Mouse (Mus musculus): ENCODE measurements around the gene Nova1. TPM values are rescaled to one million over a fixed set of nuclear protein-coding genes. Genes with fewer than 3 reads are reported as not detected.

Gene Nova1
- polyA plus RNA-seq, 1 experiment from 2014 or later, result 29.1 TPM

DNA sequence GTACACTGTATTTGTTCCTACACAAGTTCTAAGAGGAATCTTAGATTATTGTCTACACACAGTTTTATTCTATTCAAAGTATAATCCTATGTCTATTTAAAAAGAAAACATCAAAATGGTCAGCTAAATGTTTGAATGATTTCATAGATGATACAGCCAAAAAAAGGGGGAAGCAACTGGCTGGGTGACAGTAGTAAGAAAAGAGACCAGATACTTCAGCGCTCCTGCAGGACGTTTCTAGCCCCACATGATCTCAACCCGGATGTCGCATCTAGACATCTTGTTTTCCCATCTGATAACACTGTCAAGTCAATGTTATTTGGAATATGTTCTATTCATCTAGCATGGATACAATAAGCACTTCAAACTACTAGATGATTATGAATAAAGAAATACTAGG lies 99.7 kb downstream of the Nova1 start:
- DNase-seq (ENCODE audit: low spot score) (no peak), ATAC-seq (no peak)
- H3K9me3 ChIP-seq (replicated peaks; ENCODE audit: control insufficient read depth, low read length), result no peaks in the 10 kb centered on the region
- no peaks in the 10 kb centered on the region for H3K36me3 ChIP-seq (ENCODE audit: control insufficient read depth, insufficient read depth, low read length)
- H3K27ac ChIP-seq (ENCODE audit: low read depth, low read length), result no peak overlapping the region
- H3K9ac ChIP-seq (ENCODE audit: low read length), result no peak overlapping the region
- no peak overlapping the region for H3K4me3 ChIP-seq (ENCODE audit: low read depth, low read length)
- 94% methylated on average over 4 of the region's 4 CpGs for WGBS
- no peak overlapping the region for H3K4me2 ChIP-seq (ENCODE audit: low read length)
- H3K4me1 ChIP-seq (ENCODE audit: control insufficient read depth, insufficient read depth, low read length), result peaks cover 3% of the 10 kb centered on the region; the same call in 1 of the 2 replicates
- H3K27me3 ChIP-seq (replicated peaks; ENCODE audit: control insufficient read depth, insufficient read depth, low read length), result no peaks in the 10 kb centered on the region

GRCm38 (mm10) chr12:46710094-46710493 lies 108.6 kb downstream of the Nova1 start:
- H3K27me3 ChIP-seq (replicated peaks; ENCODE audit: control insufficient read depth, insufficient read depth, low read length), result no peaks in the 10 kb centered on the region
- H3K4me2 ChIP-seq (ENCODE audit: low read length), result no peak overlapping the region
- no peaks in the 10 kb centered on the region for H3K4me1 ChIP-seq (ENCODE audit: control insufficient read depth, insufficient read depth, low read length)
- no peak overlapping the region for H3K9ac ChIP-seq (ENCODE audit: low read length)
- ATAC-seq (no peak), DNase-seq (ENCODE audit: low spot score) (no peak)
- H3K9me3 ChIP-seq (replicated peaks; ENCODE audit: control insufficient read depth, low read length), result no peaks in the 10 kb centered on the region
- H3K4me3 ChIP-seq (ENCODE audit: low read depth, low read length), result no peak overlapping the region
- H3K36me3 ChIP-seq (ENCODE audit: control insufficient read depth, insufficient read depth, low read length), result no peaks in the 10 kb centered on the region
- WGBS, result 88% methylated on average over 2 of the region's 2 CpGs
- no peak overlapping the region for H3K27ac ChIP-seq (ENCODE audit: low read depth, low read length)

DNA sequence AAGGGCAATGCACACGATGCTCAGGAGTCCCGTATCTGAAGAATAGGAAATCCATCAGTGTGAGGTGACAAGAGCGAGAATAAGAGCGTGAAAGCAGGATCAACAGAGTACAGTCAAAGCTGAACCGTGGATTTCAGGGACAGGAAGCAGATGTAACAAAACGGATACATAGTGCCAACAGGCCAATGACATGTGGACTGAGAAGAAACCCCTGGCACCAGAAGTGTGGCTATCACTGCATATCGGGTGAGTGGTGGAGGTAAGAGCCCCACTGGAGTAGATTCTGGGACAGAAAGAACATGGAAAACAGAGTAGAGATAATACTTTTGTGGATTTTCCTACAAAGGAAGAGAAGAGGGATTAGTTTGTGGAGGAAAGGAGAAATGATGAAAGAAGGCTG lies 109.3 kb downstream of the Nova1 start:
- no peaks in the 10 kb centered on the region for H3K4me1 ChIP-seq (ENCODE audit: control insufficient read depth, insufficient read depth, low read length)
- H3K9ac ChIP-seq (ENCODE audit: low read length), result no peak overlapping the region
- no peak overlapping the region for H3K4me2 ChIP-seq (ENCODE audit: low read length)
- H3K4me3 ChIP-seq (ENCODE audit: low read depth, low read length), result no peak overlapping the region
- ATAC-seq (no peak), DNase-seq (ENCODE audit: low spot score) (no peak)
- H3K9me3 ChIP-seq (replicated peaks; ENCODE audit: control insufficient read depth, low read length), result no peaks in the 10 kb centered on the region
- no peak overlapping the region for H3K27ac ChIP-seq (ENCODE audit: low read depth, low read length)
- WGBS, result 94% methylated on average over 7 of the region's 7 CpGs
- no peaks in the 10 kb centered on the region for H3K36me3 ChIP-seq (ENCODE audit: control insufficient read depth, insufficient read depth, low read length)
- H3K27me3 ChIP-seq (replicated peaks; ENCODE audit: control insufficient read depth, insufficient read depth, low read length), result no peaks in the 10 kb centered on the region

DNA sequence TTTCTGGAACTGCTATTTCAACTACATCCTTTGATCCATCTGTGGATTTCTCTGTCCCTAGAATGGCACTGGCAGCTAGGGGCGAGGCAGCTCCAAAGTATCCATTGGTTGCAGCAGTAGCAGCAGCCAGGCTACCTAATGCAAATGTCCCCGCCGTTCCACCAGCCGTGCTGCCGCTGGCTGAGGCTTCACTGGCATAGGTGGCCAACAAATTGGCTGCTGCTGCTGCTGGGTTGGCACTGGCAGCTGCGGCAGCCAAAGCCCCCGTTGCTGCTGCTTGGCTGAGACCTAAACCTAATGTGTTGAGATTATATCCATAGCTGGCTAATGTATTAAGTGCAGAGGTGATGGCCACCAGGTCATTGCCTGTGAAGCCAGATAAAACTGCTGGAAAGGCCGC lies 118.5 kb downstream of the Nova1 start:
- Histone ChIP-seq H3K4me1 (ENCODE audit: control insufficient read depth, insufficient read depth, low read length) (no peaks in the 10 kb centered on the region), H3K4me3 (ENCODE audit: low read depth, low read length) (no peak overlapping the region), H3K36me3 (ENCODE audit: control insufficient read depth, insufficient read depth, low read length) (no peaks in the 10 kb centered on the region), H3K27me3 (replicated peaks; ENCODE audit: control insufficient read depth, insufficient read depth, low read length) (no peaks in the 10 kb centered on the region), H3K27ac (ENCODE audit: low read depth, low read length) (no peak overlapping the region), H3K4me2 (ENCODE audit: low read length) (no peak overlapping the region), H3K9ac (ENCODE audit: low read length) (no peak overlapping the region), H3K9me3 (replicated peaks; ENCODE audit: control insufficient read depth, low read length) (no peaks in the 10 kb centered on the region)
- WGBS, result 77% methylated on average over 8 of the region's 8 CpGs
- no peak for DNase-seq (ENCODE audit: low spot score)
- ATAC-seq, result no peak

GRCm38 (mm10) chr12:46676341-46676740 lies 142.4 kb downstream of the Nova1 start:
- DNase-seq (ENCODE audit: low spot score) (peak; percentile 60), ATAC-seq (no peak)
- no peak overlapping the region for H3K4me3 ChIP-seq (ENCODE audit: low read depth, low read length)

DNA sequence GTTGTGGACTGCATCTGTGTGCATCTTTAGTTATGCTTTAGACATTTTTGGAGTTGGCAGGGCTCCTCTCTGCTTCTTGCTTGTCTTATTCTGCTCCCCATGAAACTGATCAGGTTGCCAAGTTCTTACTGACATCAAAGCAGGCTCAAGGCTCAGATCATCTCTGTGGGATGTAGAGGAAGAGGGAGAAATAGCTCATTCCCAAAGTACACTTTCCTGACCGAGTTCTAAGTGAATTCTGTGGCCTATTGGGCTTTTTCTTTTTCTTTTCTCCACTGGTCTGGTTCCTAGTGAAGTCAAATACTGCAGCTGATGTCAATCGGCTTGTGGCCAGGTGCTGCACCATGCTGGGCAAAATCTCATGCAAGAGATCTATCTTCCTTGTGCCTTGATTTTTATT lies 152.0 kb downstream of the Nova1 start:
- no peaks in the 10 kb centered on the region for H3K36me3 ChIP-seq (ENCODE audit: control insufficient read depth, insufficient read depth, low read length)
- no peak overlapping the region for H3K4me3 ChIP-seq (ENCODE audit: low read depth, low read length)
- no peak for DNase-seq (ENCODE audit: low spot score)
- H3K27ac ChIP-seq (ENCODE audit: low read depth, low read length), result no peak overlapping the region
- H3K27me3 ChIP-seq (replicated peaks; ENCODE audit: control insufficient read depth, insufficient read depth, low read length), result no peaks in the 10 kb centered on the region
- no peak overlapping the region for H3K9ac ChIP-seq (ENCODE audit: low read length)
- H3K9me3 ChIP-seq (replicated peaks; ENCODE audit: control insufficient read depth, low read length), result no peaks in the 10 kb centered on the region
- H3K4me2 ChIP-seq (ENCODE audit: low read length), result no peak overlapping the region
- 70% methylated on average over 2 of the region's 2 CpGs for WGBS
- ATAC-seq, result no peak
- H3K4me1 ChIP-seq (ENCODE audit: control insufficient read depth, insufficient read depth, low read length), result no peaks in the 10 kb centered on the region

More at GRCm38 (mm10) chr12:46676341-46676740, 142.4 kb downstream of the Nova1 start:
- H3K27ac ChIP-seq (ENCODE audit: low read depth, low read length), result no peak overlapping the region
- H3K9ac ChIP-seq (ENCODE audit: low read length), result no peak overlapping the region
- H3K4me1 ChIP-seq (ENCODE audit: control insufficient read depth, insufficient read depth, low read length), result no peaks in the 10 kb centered on the region
- H3K36me3 ChIP-seq (ENCODE audit: control insufficient read depth, insufficient read depth, low read length), result no peaks in the 10 kb centered on the region
- H3K9me3 ChIP-seq (replicated peaks; ENCODE audit: control insufficient read depth, low read length), result no peaks in the 10 kb centered on the region
- H3K4me2 ChIP-seq (ENCODE audit: low read length), result no peak overlapping the region
- H3K27me3 ChIP-seq (replicated peaks; ENCODE audit: control insufficient read depth, insufficient read depth, low read length), result no peaks in the 10 kb centered on the region
- WGBS, result 70% methylated on average over 2 of the region's 2 CpGs

DNA sequence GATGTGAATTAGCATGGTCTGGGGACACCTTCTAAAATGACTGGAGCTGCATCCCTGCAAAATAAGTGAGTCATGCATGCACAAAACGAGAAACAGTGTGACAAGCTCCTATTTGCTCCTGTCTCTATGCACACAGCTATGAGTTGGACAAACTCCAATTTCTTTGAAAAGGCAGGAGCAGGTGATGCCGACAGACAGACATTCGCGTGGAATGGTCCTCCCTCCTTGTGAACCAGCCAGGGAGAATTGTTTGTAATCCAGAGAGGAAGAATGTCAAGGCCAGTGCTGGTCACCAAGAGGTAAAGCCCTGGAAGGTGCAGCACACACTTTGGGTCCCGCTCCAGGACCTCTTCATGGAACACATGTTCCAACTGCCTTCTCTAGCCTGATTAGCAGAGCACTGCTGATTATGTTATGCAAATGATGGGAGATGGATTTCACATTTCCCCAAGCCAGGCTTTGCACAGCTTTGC lies 172.6 kb downstream of the Nova1 start:
- Histone ChIP-seq H3K4me2 (ENCODE audit: low read length) (no peak overlapping the region), H3K4me3 (ENCODE audit: low read depth, low read length) (no peak overlapping the region), H3K36me3 (ENCODE audit: control insufficient read depth, insufficient read depth, low read length) (no peaks in the 10 kb centered on the region), H3K27me3 (replicated peaks; ENCODE audit: control insufficient read depth, insufficient read depth, low read length) (peaks cover 9% of the 10 kb centered on the region; the same call in 1 of the 2 replicates), H3K9me3 (replicated peaks; ENCODE audit: control insufficient read depth, low read length) (no peaks in the 10 kb centered on the region), H3K27ac (ENCODE audit: low read depth, low read length) (no peak overlapping the region), H3K9ac (ENCODE audit: low read length) (no peak overlapping the region), H3K4me1 (ENCODE audit: control insufficient read depth, insufficient read depth, low read length) (peaks cover 15% of the 10 kb centered on the region; the same call in 1 of the 2 replicates)
- DNase-seq (ENCODE audit: low spot score) (peak; percentile 78), ATAC-seq (peak; percentile 89)
- 22% methylated on average over 5 of the region's 5 CpGs for WGBS

DNA sequence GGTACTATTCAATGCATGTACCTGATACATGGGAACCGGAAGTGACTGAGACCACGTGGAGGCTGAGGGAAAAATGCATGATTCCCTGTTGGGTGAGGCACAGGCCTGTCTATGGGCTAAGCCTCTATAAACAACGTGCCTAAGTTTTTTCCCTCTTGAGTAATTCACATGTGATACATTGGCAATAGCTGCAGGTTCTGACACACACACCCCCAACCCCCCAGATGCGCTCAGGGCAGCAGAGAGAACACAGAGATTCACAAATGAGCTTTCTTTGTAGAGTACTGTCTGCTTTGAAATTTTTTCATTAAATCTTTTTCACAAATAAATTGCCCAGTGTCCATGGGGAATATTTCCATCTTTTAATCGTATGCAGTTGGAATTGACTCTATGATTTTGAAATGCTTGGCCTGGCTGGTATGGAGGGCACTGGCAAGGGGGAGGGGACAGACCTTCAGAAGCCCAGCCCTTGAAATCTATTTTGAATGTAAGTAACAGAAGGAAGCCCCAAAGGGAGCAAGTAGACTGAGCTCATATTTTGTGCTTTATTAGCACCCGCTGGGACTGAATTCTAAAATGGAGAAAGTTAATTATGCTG lies 173.3 kb downstream of the Nova1 start:
- Histone ChIP-seq H3K4me1 (ENCODE audit: control insufficient read depth, insufficient read depth, low read length) (peaks cover 15% of the 10 kb centered on the region; the same call in 1 of the 2 replicates), H3K4me2 (ENCODE audit: low read length) (no peak overlapping the region), H3K4me3 (ENCODE audit: low read depth, low read length) (no peak overlapping the region), H3K27me3 (replicated peaks; ENCODE audit: control insufficient read depth, insufficient read depth, low read length) (peaks cover 9% of the 10 kb centered on the region; the same call in 1 of the 2 replicates), H3K9me3 (replicated peaks; ENCODE audit: control insufficient read depth, low read length) (no peaks in the 10 kb centered on the region), H3K9ac (ENCODE audit: low read length) (no peak overlapping the region), H3K27ac (ENCODE audit: low read depth, low read length) (no peak overlapping the region), H3K36me3 (ENCODE audit: control insufficient read depth, insufficient read depth, low read length) (no peaks in the 10 kb centered on the region)
- DNase-seq (ENCODE audit: low spot score), result peak; percentile 18
- WGBS, result 84% methylated on average over 6 of the region's 6 CpGs
- peak; percentile 16; the same call in 1 of the 2 replicates for ATAC-seq

Data from forebrain, embryonic 14.5 days (tissue).